Mouse (Mus musculus) MEL (cell line): ENCODE measurements around the gene Limch1. TPM values are rescaled to one million over a fixed set of nuclear protein-coding genes. Genes with fewer than 3 reads are reported as not detected.

Experiments
- DNase-seq: peaks from one replicate; pipeline ENCODE4 v3.0.0; 2011; ENCODE audit warnings: low read depth, low spot score
- H3K27ac ChIP-seq: 2 replicates; pipeline ENCODE4 v1.5.1; 2012; ENCODE audit warnings: low read depth, mild to moderate bottlenecking, control low read depth, low read length, moderate library complexity; ENCODE audit not compliant: control insufficient read depth
- H3K27me3 ChIP-seq, 2 experiments: fragments of 150-350 bp in 1 of 2; sonication (generic) in 1 of 2; 2 replicates each; pipeline ENCODE4 v1.6.1; 2012; ENCODE audit warnings: low read length in 2 of 2, mild to moderate bottlenecking in 2 of 2, improper control_type of control experiment in 1 of 2, moderate library complexity in 1 of 2; ENCODE audit not compliant: insufficient read depth in 2 of 2, control insufficient read depth in 1 of 2
- H3K36me3 ChIP-seq, 2 experiments: 2 replicates each; pipeline ENCODE4 v1.6.1; 2012 to 2014; ENCODE audit warnings: low read length in 2 of 2, improper control_type of control experiment in 1 of 2, inconsistent platforms in 1 of 2, mild to moderate bottlenecking in 1 of 2; ENCODE audit not compliant: insufficient read depth in 2 of 2, control insufficient read depth in 1 of 2
- H3K4me1 ChIP-seq, 2 experiments: fragments of 150-350 bp in 1 of 2; sonication (generic) in 1 of 2; 2 replicates each; pipeline ENCODE4 v1.6.1; 2012; ENCODE audit warnings: low read length in 2 of 2, improper control_type of control experiment in 1 of 2, mild to moderate bottlenecking in 1 of 2; ENCODE audit not compliant: insufficient read depth in 2 of 2, control insufficient read depth in 1 of 2
- H3K4me3 ChIP-seq, 2 experiments: fragments of 150-350 bp in 1 of 2; sonication (generic) in 1 of 2; 2 replicates each; pipeline ENCODE4 v1.5.1; 2012; ENCODE audit warnings: low read depth in 2 of 2, low read length in 2 of 2, mild to moderate bottlenecking in 2 of 2, moderate library complexity in 2 of 2, control low read depth in 1 of 2, improper control_type of control experiment in 1 of 2; ENCODE audit not compliant: control insufficient read depth in 1 of 2, insufficient read depth in 1 of 2
- H3K79me2 ChIP-seq: 2 replicates; pipeline ENCODE4 v1.6.1; 2012; ENCODE audit warnings: mild to moderate bottlenecking, low read length, moderate library complexity; ENCODE audit not compliant: control insufficient read depth, poor library complexity, insufficient read depth
- H3K9ac ChIP-seq: 2 replicates; pipeline ENCODE4 v1.6.1; 2012; ENCODE audit warnings: low read depth, mild to moderate bottlenecking, control low read depth, low read length, moderate library complexity; ENCODE audit not compliant: control insufficient read depth, poor library complexity, severe bottlenecking
- H3K9me3 ChIP-seq: fragments of 150-350 bp; sonication (generic); replicated peaks from 2 replicates; pipeline ENCODE4 v1.6.1; 2012; ENCODE audit warnings: mild to moderate bottlenecking, low read length, improper control_type of control experiment, moderate library complexity; ENCODE audit not compliant: insufficient read depth
- BHLHE40 ChIP-seq: IDR thresholded peaks from 2 replicates; pipeline ENCODE4 v1.6.1; 2012; ENCODE audit warnings: low read depth, mild to moderate bottlenecking, inconsistent platforms, low read length, improper control_type of control experiment, borderline replicate concordance
- CHD1 ChIP-seq: IDR thresholded peaks from 2 replicates; pipeline ENCODE4 v1.6.1; 2012; ENCODE audit warnings: low read depth, mild to moderate bottlenecking, inconsistent platforms, low read length, improper control_type of control experiment
- E2F4 ChIP-seq: IDR thresholded peaks from 2 replicates; pipeline ENCODE4 v1.6.1; 2011; ENCODE audit warnings: low read depth, low read length, improper control_type of control experiment, borderline replicate concordance
- ELF1 ChIP-seq: IDR thresholded peaks from 2 replicates; pipeline ENCODE4 v1.6.1; 2014; ENCODE audit warnings: low read depth, mild to moderate bottlenecking, inconsistent platforms, low read length, improper control_type of control experiment, moderate library complexity
- ETS1 ChIP-seq: IDR thresholded peaks from 2 replicates; pipeline ENCODE4 v1.6.1; 2012; ENCODE audit warnings: low read depth, mild to moderate bottlenecking, inconsistent platforms, low read length, improper control_type of control experiment, moderate library complexity
- GABPA ChIP-seq: IDR thresholded peaks from 2 replicates; pipeline ENCODE4 v1.6.1; 2012; ENCODE audit warnings: low read depth, mild to moderate bottlenecking, inconsistent platforms, low read length, improper control_type of control experiment, moderate library complexity
- JUND ChIP-seq: IDR thresholded peaks from 2 replicates; pipeline ENCODE4 v1.6.1; 2011; ENCODE audit warnings: low read depth, mild to moderate bottlenecking, improper control_type of control experiment, low read length
- MXI1 ChIP-seq: IDR thresholded peaks from 2 replicates; pipeline ENCODE4 v1.6.1; 2011; ENCODE audit warnings: mild to moderate bottlenecking, low read depth, low read length, improper control_type of control experiment
- MYB ChIP-seq: IDR thresholded peaks from 2 replicates; pipeline ENCODE4 v1.6.1; 2011; ENCODE audit warnings: mild to moderate bottlenecking, low read depth, low read length, improper control_type of control experiment
- NELFE ChIP-seq: IDR thresholded peaks from 2 replicates; pipeline ENCODE4 v1.6.1; 2011; ENCODE audit warnings: low read depth, low read length, improper control_type of control experiment
- NRF1 ChIP-seq: IDR thresholded peaks from 2 replicates; pipeline ENCODE4 v1.6.1; 2014; ENCODE audit warnings: low read depth, mild to moderate bottlenecking, inconsistent platforms, low read length, improper control_type of control experiment, moderate library complexity; ENCODE audit not compliant: poor library complexity, insufficient read depth, severe bottlenecking
- RCOR1 ChIP-seq: IDR thresholded peaks from 2 replicates; pipeline ENCODE4 v1.6.1; 2012; ENCODE audit warnings: low read depth, mild to moderate bottlenecking, inconsistent platforms, low read length, improper control_type of control experiment
- TAL1 ChIP-seq: IDR thresholded peaks from 2 replicates; pipeline ENCODE4 v1.6.1; 2012; ENCODE audit warnings: mild to moderate bottlenecking, inconsistent platforms, low read length, moderate library complexity, mixed read lengths
- USF1 ChIP-seq: IDR thresholded peaks from 2 replicates; pipeline ENCODE4 v1.6.1; 2014; ENCODE audit warnings: low read depth, mild to moderate bottlenecking, inconsistent platforms, low read length, improper control_type of control experiment, moderate library complexity
- ZC3H11A ChIP-seq: IDR thresholded peaks from 2 replicates; pipeline ENCODE4 v1.6.1; 2012; ENCODE audit warnings: low read depth, mild to moderate bottlenecking, inconsistent platforms, low read length, improper control_type of control experiment
- polyA plus RNA-seq, 2 experiments: library from polyadenylated mRNA; stranded (reverse) in 1 of 2; unstranded in 1 of 2; fragments of >175 nt in 1 of 2; fragments of >200 nt in 1 of 2; gene quantifications; 2 replicates each; pipeline versions ENCODE4 v1.2.1 to v1.2.4; 2012; ENCODE audit warnings: low replicate concordance in 2 of 2, low read depth in 1 of 2; ENCODE audit not compliant: insufficient read length in 2 of 2, insufficient read depth in 1 of 2, missing spikeins in 1 of 2
- total RNA-seq: library from RNA; depleted of rRNA; stranded (reverse); fragments of 300-350 nt; gene quantifications from 2 replicates; pipeline ENCODE4 v1.2.3, GENCODE M21; 2012

Limch1 gene
- total and polyA plus RNA-seq, 3 experiments, result not detected

DNA sequence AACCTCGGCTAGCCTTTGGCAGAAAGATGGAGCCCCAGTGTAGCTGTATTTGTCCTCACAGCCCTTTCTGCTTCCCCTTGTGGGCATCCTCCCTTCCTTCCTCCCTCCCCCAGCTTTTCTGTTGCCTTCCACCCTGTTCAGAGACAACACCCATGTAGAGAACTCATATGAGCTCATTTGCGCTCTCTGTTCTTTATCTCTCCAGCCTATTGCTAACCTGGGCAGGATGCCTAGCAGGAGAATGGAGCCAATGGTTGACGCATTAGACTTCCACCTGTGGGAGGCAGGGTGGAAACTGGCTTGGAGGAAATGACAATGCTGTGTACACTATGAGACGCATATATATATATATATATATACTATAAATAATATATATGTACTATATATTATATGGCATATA is 126.4 kb downstream of the Limch1 start:
- no peaks in the 10 kb centered on the region for H3K79me2 ChIP-seq
- TF ChIP-seq E2F4 (no peak), ELF1 (no peak), JUND (no peak), MXI1 (no peak), NELFE (no peak), TAL1 (no peak), BHLHE40 (no peak), CHD1 (no peak), ZC3H11A (no peak), GABPA (no peak), NRF1 (no peak), RCOR1 (no peak)
- H3K9me3 ChIP-seq, result no peaks in the 10 kb centered on the region
- no peaks in the 10 kb centered on the region for H3K27me3 ChIP-seq
- H3K27ac ChIP-seq, result no peak overlapping the region
- H3K9ac ChIP-seq, result no peak overlapping the region
- no peaks in the 10 kb centered on the region for H3K36me3 ChIP-seq
- DNase-seq, result no peak
- no peaks in the 10 kb centered on the region for H3K4me1 ChIP-seq
- no peak overlapping the region for H3K4me3 ChIP-seq

DNA sequence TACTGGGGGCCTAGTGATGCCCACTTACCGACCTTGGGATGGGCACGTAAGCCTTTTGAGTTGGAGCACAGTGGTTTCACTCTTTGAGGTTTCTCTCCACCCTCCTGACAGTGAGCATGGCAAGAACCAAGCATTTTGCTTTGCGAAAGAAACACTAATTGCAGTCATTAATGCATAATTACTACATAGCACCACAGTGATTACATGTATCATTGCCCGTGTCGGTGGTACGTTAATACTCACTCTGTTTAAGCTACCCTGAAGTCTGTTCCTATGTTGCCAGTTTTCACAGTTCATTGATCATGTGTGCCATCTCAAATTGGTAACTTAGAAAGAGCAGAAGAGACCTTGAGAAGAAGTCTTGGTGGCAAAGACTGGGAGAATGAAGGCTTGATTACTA is 127.1 kb downstream of the Limch1 start:
- no peaks in the 10 kb centered on the region for H3K36me3 ChIP-seq
- no peak overlapping the region for H3K27ac ChIP-seq
- H3K27me3 ChIP-seq, result no peaks in the 10 kb centered on the region
- no peaks in the 10 kb centered on the region for H3K4me1 ChIP-seq
- DNase-seq, result no peak
- H3K79me2 ChIP-seq, result no peaks in the 10 kb centered on the region
- H3K9me3 ChIP-seq, result no peaks in the 10 kb centered on the region
- TF ChIP-seq ETS1 (no peak), NRF1 (no peak), USF1 (no peak), MYB (no peak), ZC3H11A (no peak)
- no peak overlapping the region for H3K4me3 ChIP-seq
- no peak overlapping the region for H3K9ac ChIP-seq
